Mouse (Mus musculus): ENCODE results near the gene Rnf130. TPM values are rescaled to one million over a fixed set of nuclear protein-coding genes. Genes with fewer than 3 reads are reported as not detected.

Gene Rnf130
- polyA plus RNA-seq, 1 experiment: 60.1 TPM

GRCm38 (mm10) chr11:50147958-50148476 lies 122.9 kb downstream of the Rnf130 start:
- Histone ChIP-seq H3K4me1 (ENCODE audit: control insufficient read depth, insufficient read depth, low read length) (no peaks in the 10 kb centered on the region), H3K27me3 (replicated peaks; ENCODE audit: control insufficient read depth, insufficient read depth, low read length) (no peaks in the 10 kb centered on the region), H3K4me3 (ENCODE audit: insufficient read depth, low read depth, low read length) (no peak overlapping the region), H3K36me3 (ENCODE audit: control insufficient read depth, insufficient read depth, low read length) (peaks cover 4% of the 10 kb centered on the region), H3K27ac (ENCODE audit: insufficient read depth, low read depth, low read length) (no peak overlapping the region)
- no peak for DNase-seq
- 97% methylated on average over 11 of the region's 11 CpGs for WGBS
- TF ChIP-seq POLR2A (IDR thresholded peaks at IDR 0.05; ENCODE audit: low read depth, low read length) (no peak), CTCF (conservative IDR thresholded peaks at IDR 0.05; ENCODE audit: insufficient read depth, insufficient read length, low read depth, low read length) (no peak)

GRCm38 (mm10) chr11:50149200-50149599 lies 124.1 kb downstream of the Rnf130 start:
- Histone ChIP-seq H3K27ac (ENCODE audit: insufficient read depth, low read depth, low read length) (no peak overlapping the region), H3K36me3 (ENCODE audit: control insufficient read depth, insufficient read depth, low read length) (peaks cover 4% of the 10 kb centered on the region), H3K4me3 (ENCODE audit: insufficient read depth, low read depth, low read length) (no peak overlapping the region), H3K4me1 (ENCODE audit: control insufficient read depth, insufficient read depth, low read length) (no peaks in the 10 kb centered on the region), H3K27me3 (replicated peaks; ENCODE audit: control insufficient read depth, insufficient read depth, low read length) (no peaks in the 10 kb centered on the region)
- 78% methylated on average over 7 of the region's 7 CpGs for WGBS
- no peak for DNase-seq
- TF ChIP-seq POLR2A (IDR thresholded peaks at IDR 0.05; ENCODE audit: low read depth, low read length) (no peak), CTCF (conservative IDR thresholded peaks at IDR 0.05; ENCODE audit: insufficient read depth, insufficient read length, low read depth, low read length) (no peak)

- no peak for DNase-seq
- H3K4me1 ChIP-seq (ENCODE audit: control insufficient read depth, insufficient read depth, low read length): no peaks in the 10 kb centered on the region
- TF ChIP-seq CTCF (conservative IDR thresholded peaks at IDR 0.05; ENCODE audit: insufficient read depth, insufficient read length, low read depth, low read length): no peak
- TF ChIP-seq POLR2A (IDR thresholded peaks at IDR 0.05; ENCODE audit: low read depth, low read length): no peak
- no peaks in the 10 kb centered on the region for H3K27me3 ChIP-seq (replicated peaks; ENCODE audit: control insufficient read depth, insufficient read depth, low read length)
- no peak overlapping the region for H3K4me3 ChIP-seq (ENCODE audit: insufficient read depth, low read depth, low read length)
- peaks cover 4% of the 10 kb centered on the region for H3K36me3 ChIP-seq (ENCODE audit: control insufficient read depth, insufficient read depth, low read length)
- 80% methylated on average over 9 of the region's 9 CpGs for WGBS
- H3K27ac ChIP-seq (ENCODE audit: insufficient read depth, low read depth, low read length): no peak overlapping the region
Measured at GRCm38 (mm10) chr11:50149603-50150150, 124.5 kb downstream of the Rnf130 start.

GRCm38 (mm10) chr11:50151374-50151773 lies 126.2 kb downstream of the Rnf130 start:
- H3K27ac ChIP-seq (ENCODE audit: insufficient read depth, low read depth, low read length): no peak overlapping the region
- 82% methylated on average over 3 of the region's 3 CpGs for WGBS
- H3K36me3 ChIP-seq (ENCODE audit: control insufficient read depth, insufficient read depth, low read length): peaks cover 4% of the 10 kb centered on the region
- H3K27me3 ChIP-seq (replicated peaks; ENCODE audit: control insufficient read depth, insufficient read depth, low read length): no peaks in the 10 kb centered on the region
- no peak for DNase-seq
- no peaks in the 10 kb centered on the region for H3K4me1 ChIP-seq (ENCODE audit: control insufficient read depth, insufficient read depth, low read length)
- TF ChIP-seq CTCF (conservative IDR thresholded peaks at IDR 0.05; ENCODE audit: insufficient read depth, insufficient read length, low read depth, low read length) (no peak), POLR2A (IDR thresholded peaks at IDR 0.05; ENCODE audit: low read depth, low read length) (no peak)
- no peak overlapping the region for H3K4me3 ChIP-seq (ENCODE audit: insufficient read depth, low read depth, low read length)

- H3K4me3 ChIP-seq (ENCODE audit: insufficient read depth, low read depth, low read length): no peak overlapping the region
- peaks cover 6% of the 10 kb centered on the region; the same call in 1 of the 2 replicates for H3K4me1 ChIP-seq (ENCODE audit: control insufficient read depth, insufficient read depth, low read length)
- 64% methylated on average over 9 of the region's 9 CpGs for WGBS
- no peak for DNase-seq
- H3K27me3 ChIP-seq (replicated peaks; ENCODE audit: control insufficient read depth, insufficient read depth, low read length): no peaks in the 10 kb centered on the region
- H3K36me3 ChIP-seq (ENCODE audit: control insufficient read depth, insufficient read depth, low read length): peaks cover 9% of the 10 kb centered on the region
- TF ChIP-seq POLR2A (IDR thresholded peaks at IDR 0.05; ENCODE audit: low read depth, low read length) (no peak), CTCF (conservative IDR thresholded peaks at IDR 0.05; ENCODE audit: insufficient read depth, insufficient read length, low read depth, low read length) (no peak)
- no peak overlapping the region for H3K27ac ChIP-seq (ENCODE audit: insufficient read depth, low read depth, low read length)
Measured at GRCm38 (mm10) chr11:50154166-50154565, 129.0 kb downstream of the Rnf130 start.

Other genes with a start within 250 kb of the Rnf130 start
- 7.1 and 7.9 TPM in 2 replicates for gene Gfpt2, start 231.2 kb upstream of the Rnf130 start, polyA plus RNA-seq (2012; rRNA removed)
- 20.0 and 23.0 TPM in 2 replicates for gene Mapk9, start 178.6 kb upstream of the Rnf130 start, polyA plus RNA-seq (2012; rRNA removed)
- gene Rasgef1c, start 123.5 kb upstream of the Rnf130 start, polyA plus RNA-seq (2012; rRNA removed): 0.11 and 0.24 TPM in 2 replicates
- gene Tbc1d9b, start 106.0 kb downstream of the Rnf130 start, polyA plus RNA-seq (2012; rRNA removed): 52.2 and 60.9 TPM in 2 replicates
- 21.0 and 21.1 TPM in 2 replicates for gene Mrnip, start 149.1 kb downstream of the Rnf130 start, polyA plus RNA-seq (2012; rRNA removed)
- 337 and 344 TPM in 2 replicates for gene Sqstm1, start 185.5 kb downstream of the Rnf130 start, polyA plus RNA-seq (2012; rRNA removed)
- 85.4 and 105 TPM in 2 replicates for gene Mgat4b, start 185.5 kb downstream of the Rnf130 start, polyA plus RNA-seq (2012; rRNA removed)
- gene Ltc4s, start 213.3 kb downstream of the Rnf130 start, polyA plus RNA-seq (2012; rRNA removed): 33.8 and 46.3 TPM in 2 replicates

All from kidney, adult 2 months (tissue).